Comparison of ENCODE assay signal across 13 mouse cellular contexts in the genomic region with DNA sequence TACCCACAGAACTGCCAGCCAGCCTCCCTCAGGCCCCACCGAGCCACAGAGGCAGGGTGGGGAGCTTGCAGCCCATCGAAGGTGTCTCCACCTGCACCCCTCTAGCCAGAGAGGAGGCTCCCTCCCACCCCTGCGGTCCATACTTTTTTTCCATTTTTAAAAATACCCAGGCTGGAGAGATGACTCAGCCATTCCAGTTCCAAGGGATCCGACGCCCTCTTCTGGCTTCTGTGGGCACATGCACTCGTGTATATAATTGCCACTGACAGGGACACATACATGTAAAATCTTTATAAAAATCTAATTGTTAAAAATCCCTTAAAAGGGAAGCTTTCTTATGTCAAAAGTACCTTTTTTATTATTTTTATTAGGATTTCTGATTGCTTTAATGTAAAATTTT. TPM values are rescaled to one million over a fixed set of nuclear protein-coding genes. Genes with fewer than 3 reads are reported as not detected.
DNase-seq lines count a peak whose midpoint lies in the region; ATAC-seq and TF ChIP-seq lines count a peak whose summit lies in the region.
"Had no signal": no experiment of that assay in that cellular context is flagged by ENCODE, and none has a peak within 500 bp of the region (broad histone marks: within the 10 kb centered on the region; RNA-seq: fewer than 3 reads in every experiment).

No protein-coding gene starts in this region.

- no peaks in the 10 kb centered on the region for H3K9me3 ChIP-seq in MEL (replicated peaks; ENCODE audit: insufficient read depth, low read length)
- H3K9me3 ChIP-seq: limb, embryonic 13.5 days; neural tube, embryonic 13.5 days had no signal

- H3K9ac ChIP-seq in MEL (ENCODE audit: control insufficient read depth, low read depth, low read length, poor library complexity, severe bottlenecking), result no peak overlapping the region
- H3K9ac ChIP-seq: limb, embryonic 13.5 days; neural tube, embryonic 13.5 days had no signal

- peak; percentile 48 for TF ChIP-seq CTCF in lung, adult 2 months (IDR thresholded peaks at IDR 0.05; ENCODE audit: insufficient read depth, low read length)
- TF ChIP-seq CTCF in MEL (IDR thresholded peaks at IDR 0.05 in 2 of 3, conservative IDR thresholded peaks at IDR 0.05 in 1 of 3; ENCODE audit: control insufficient read depth in 1 of 3, insufficient read depth in 1 of 3, low read depth in 2 of 3, low read length in 3 of 3, poor library complexity in 1 of 3, severe bottlenecking in 1 of 3), result peak in 2 of 3 experiments; percentile 33 to 34; a peak in 4 of 6 replicates
- TF ChIP-seq CTCF in thymus, adult 2 months (IDR thresholded peaks at IDR 0.05; ENCODE audit: borderline replicate concordance, control insufficient read depth, extremely low read depth, insufficient read depth, low read length, poor library complexity), result no peak

- peak; percentile 72 for ATAC-seq in megakaryocyte progenitor cell, adult 5-6 weeks (replicated peaks; ENCODE audit: poor library complexity)

- no peaks in the 10 kb centered on the region for H3K27me3 ChIP-seq in MEL (ENCODE audit: control insufficient read depth in 1 of 2, insufficient read depth in 2 of 2, low read length in 2 of 2)
- H3K27me3 ChIP-seq in thymus, adult 2 months (ENCODE audit: control insufficient read depth, insufficient read depth, low read length), result no peaks in the 10 kb centered on the region
- H3K27me3 ChIP-seq: limb, embryonic 13.5 days; neural tube, embryonic 13.5 days had no signal

- TF ChIP-seq POLR2A in lung, adult 2 months (IDR thresholded peaks at IDR 0.05; ENCODE audit: borderline replicate concordance, extremely low read depth, low read depth, low read length), result no peak
- TF ChIP-seq POLR2A in MEL (IDR thresholded peaks at IDR 0.05; ENCODE audit: control insufficient read depth in 1 of 2, insufficient read depth in 1 of 2, low read depth in 1 of 2, low read length in 2 of 2, poor library complexity in 1 of 2), result no peak
- no peak for TF ChIP-seq POLR2A in thymus, adult 2 months (IDR thresholded peaks at IDR 0.05; ENCODE audit: control insufficient read depth, extremely low read depth, insufficient read depth, low read length, poor library complexity)

- H3K79me2 ChIP-seq in MEL (ENCODE audit: control insufficient read depth, insufficient read depth, low read length, poor library complexity), result no peaks in the 10 kb centered on the region

- H3K4me1 ChIP-seq in lung, adult 2 months (ENCODE audit: control insufficient read depth, insufficient read depth, low read length), result no peaks in the 10 kb centered on the region
- peaks cover 6 to 7% of the 10 kb centered on the region in 2 experiments; a peak in 3 of 4 replicates for H3K4me1 ChIP-seq in MEL (ENCODE audit: control insufficient read depth in 1 of 2, insufficient read depth in 2 of 2, low read length in 2 of 2)
- H3K4me1 ChIP-seq in thymus, adult 2 months (replicated peaks; ENCODE audit: control insufficient read depth, insufficient read depth, low read length), result no peaks in the 10 kb centered on the region
- H3K4me1 ChIP-seq: limb, embryonic 13.5 days; neural tube, embryonic 13.5 days had no signal

- no peak for TF ChIP-seq EP300 in MEL (IDR thresholded peaks at IDR 0.05; ENCODE audit: low read depth in 1 of 2, low read length in 2 of 2)

- TF ChIP-seq RAD21 in MEL (IDR thresholded peaks at IDR 0.05; ENCODE audit: low read depth, low read length), result no peak; the same call in 1 of the 2 replicates

- no peak overlapping the region for H3K27ac ChIP-seq in MEL (ENCODE audit: control insufficient read depth, low read depth, low read length)
- no peak overlapping the region for H3K27ac ChIP-seq in thymus, adult 2 months (ENCODE audit: control insufficient read depth, insufficient read depth, low read length)
- H3K27ac ChIP-seq: limb, embryonic 13.5 days; neural tube, embryonic 13.5 days had no signal

- H3K36me3 ChIP-seq in MEL (ENCODE audit: control insufficient read depth in 1 of 2, insufficient read depth in 2 of 2, low read length in 2 of 2), result peaks cover 0 to 3% of the 10 kb centered on the region in 2 experiments; a peak in 1 of 4 replicates
- peaks cover 5% of the 10 kb centered on the region for H3K36me3 ChIP-seq in thymus, adult 2 months (ENCODE audit: control insufficient read depth, insufficient read depth, low read length)

- no peak overlapping the region for H3K4me3 ChIP-seq in lung, adult 2 months (replicated peaks; ENCODE audit: extremely low read depth, low read depth, low read length)
- H3K4me3 ChIP-seq in MEL (ENCODE audit: control insufficient read depth in 1 of 2, insufficient read depth in 1 of 2, low read depth in 2 of 2, low read length in 2 of 2), result no peak overlapping the region
- H3K4me3 ChIP-seq in thymus, adult 2 months (ENCODE audit: control insufficient read depth, insufficient read depth, low read length), result no peak overlapping the region
- H3K4me3 ChIP-seq: limb, embryonic 13.5 days; neural tube, embryonic 13.5 days had no signal

- 89% methylated on average over 6 of the region's 6 CpGs for WGBS in lung, adult 2 months
- WGBS in thymus, adult 2 months, result 98% methylated on average over 6 of the region's 6 CpGs

- peak; percentile 67 for DNase-seq in heart, adult 11 months
- no peak for DNase-seq in heart, adult 8-10 months (ENCODE audit: low spot score)
- DNase-seq in lung, adult 2 months, result no peak
- DNase-seq in lung, adult 18-20 months, result no peak
- DNase-seq in MEL (ENCODE audit: low read depth, low spot score), result peak; percentile 29
- no peak for DNase-seq in thymus, adult 2 months
- DNase-seq in spleen, postnatal 36 days (ENCODE audit: low spot score in 2 of 2), result no peak
- DNase-seq: cerebellum, postnatal 36 days; kidney, adult 18-20 months; right cerebral cortex, postnatal 14 days had no signal

TF ChIP-seq in MEL, 35 proteins besides CTCF, POLR2A, EP300 and RAD21:
- 0 out of 2 replicates have a peak, but pooled peaks have one; percentile 12 for TF ChIP-seq SMC3 (IDR thresholded peaks at IDR 0.05; ENCODE audit: low read depth, low read length)
- TF ChIP-seq GABPA (IDR thresholded peaks at IDR 0.05; ENCODE audit: low read depth, low read length), result no peak

RNA-seq across cellular contexts. Expression of gene Gsta4, which starts 13.7 kb away (rescaled TPM):
- total RNA-seq in heart, adult 8-10 months (2022), result 100 to 1,000 TPM; 108 to 158 (median 147) TPM
- polyA plus RNA-seq in lung, adult 2 months (2012; rRNA removed), result 29.2 and 85.9 TPM in 2 replicates
- total RNA-seq in MEL (2012; rRNA removed), result 5.0 and 6.4 TPM in 2 replicates
- 1 to 10 TPM in 1 of 2 experiments, not detected in 1; 9.8 TPM for polyA plus RNA-seq in MEL (2012; ENCODE audit: insufficient read depth in 1 of 2, insufficient read length in 2 of 2, low read depth in 1 of 2, low replicate concordance in 2 of 2, missing spikeins in 1 of 2)
- total RNA-seq in megakaryocyte progenitor cell, adult 5-6 weeks (2015), result 1.5 and 2.9 TPM in 2 replicates
- 2.6 and 4.9 TPM in 2 replicates for total RNA-seq in megakaryocyte progenitor cell, adult 5-6 weeks (2017)
- 5.6 and 7.9 TPM in 2 replicates for polyA plus RNA-seq in thymus, adult 2 months (2012; rRNA removed)

RNA-seq across cellular contexts. Expression of gene Ick, which starts 59.9 kb away (rescaled TPM):
- 10 to 100 TPM; 12.7 to 14.3 (median 13.3) TPM for total RNA-seq in heart, adult 8-10 months (2022)
- 21.1 and 23.7 TPM in 2 replicates for polyA plus RNA-seq in lung, adult 2 months (2012; rRNA removed)
- total RNA-seq in MEL (2012; rRNA removed), result 6.1 and 6.5 TPM in 2 replicates
- polyA plus RNA-seq in MEL (2012; ENCODE audit: insufficient read depth in 1 of 2, insufficient read length in 2 of 2, low read depth in 1 of 2, low replicate concordance in 2 of 2, missing spikeins in 1 of 2), result 10 to 100 TPM in 1 of 2 experiments, not detected in 1; 16.1 TPM
- 11.0 and 12.4 TPM in 2 replicates for total RNA-seq in megakaryocyte progenitor cell, adult 5-6 weeks (2015)
- total RNA-seq in megakaryocyte progenitor cell, adult 5-6 weeks (2017), result 5.1 and 15.3 TPM in 2 replicates
- 14.5 and 16.5 TPM in 2 replicates for polyA plus RNA-seq in thymus, adult 2 months (2012; rRNA removed)

RNA-seq across cellular contexts. Expression of gene Fbxo9, which starts 60.0 kb away (rescaled TPM):
- 10 to 100 TPM; 30.9 to 50.6 (median 45.5) TPM for total RNA-seq in heart, adult 8-10 months (2022)
- 67.7 and 79.3 TPM in 2 replicates for polyA plus RNA-seq in lung, adult 2 months (2012; rRNA removed)
- 47.0 and 56.0 TPM in 2 replicates for total RNA-seq in MEL (2012; rRNA removed)
- polyA plus RNA-seq in MEL (2012; ENCODE audit: insufficient read depth in 1 of 2, insufficient read length in 2 of 2, low read depth in 1 of 2, low replicate concordance in 2 of 2, missing spikeins in 1 of 2), result 100 to 1,000 TPM in 1 of 2 experiments, 10 to 100 TPM in 1; 47.0 to 402 TPM
- 51.1 and 58.3 TPM in 2 replicates for total RNA-seq in megakaryocyte progenitor cell, adult 5-6 weeks (2015)
- 48.1 and 61.6 TPM in 2 replicates for total RNA-seq in megakaryocyte progenitor cell, adult 5-6 weeks (2017)
- polyA plus RNA-seq in thymus, adult 2 months (2012; rRNA removed), result 99.7 and 119 TPM in 2 replicates

Comparison
In these comparisons a context has a peak if more than half of its experiments do, and no peak if none do; other contexts are left out.
1. DNase-seq: peak in heart, adult 11 months (single experiment) and MEL (single experiment); none in heart, adult 8-10 months (single experiment), lung, adult 2 months (single experiment), lung, adult 18-20 months (0 of 2), thymus, adult 2 months (single experiment) and spleen, postnatal 36 days (0 of 2).
2. RNA of gene Gsta4, which starts 13.7 kb away (total RNA-seq): 108 to 158 TPM in heart, adult 8-10 months; 5.0 to 6.4 TPM in MEL and 1.5 to 4.9 TPM in megakaryocyte progenitor cell, adult 5-6 weeks; every median in the first group is over 10 times any median in the second.